Mouse (Mus musculus) bone marrow macrophage, adult 2 months (primary cell): ENCODE results near the gene Senp3. TPM values are rescaled to one million over a fixed set of nuclear protein-coding genes. Genes with fewer than 3 reads are reported as not detected.
A peak's percentile ranks its signal among the peaks of the same experiment; 100 is the strongest.
"Not testable (repeated sequence)": the region's sequence is repeated elsewhere in the genome, so short reads cannot be mapped to it uniquely, and the experiment has no call there.

Experiments used
- H3K27ac ChIP-seq: 2 replicates; pipeline ENCODE4 v1.5.1; 2012; ENCODE audit warnings: low read depth, low read length; ENCODE audit not compliant: insufficient read depth
- H3K4me1 ChIP-seq: 2 replicates; pipeline ENCODE4 v1.6.1; 2012; ENCODE audit warnings: low read length; ENCODE audit not compliant: control insufficient read depth, insufficient read depth
- H3K4me3 ChIP-seq: 2 replicates; pipeline ENCODE4 v1.5.1; 2012; ENCODE audit warnings: mild to moderate bottlenecking, low read length, moderate library complexity; ENCODE audit not compliant: insufficient read depth
- CTCF ChIP-seq: IDR thresholded peaks from 2 replicates; pipeline ENCODE4 v1.5.1; 2012; ENCODE audit warnings: low read depth, mild to moderate bottlenecking, low read length, moderate library complexity
- POLR2A ChIP-seq: IDR thresholded peaks from 2 replicates; pipeline ENCODE4 v1.6.1; 2012; ENCODE audit warnings: mild to moderate bottlenecking, low read depth, low read length, borderline replicate concordance
- polyA plus RNA-seq: library from polyadenylated mRNA; stranded (reverse); fragments of >200 nt; gene quantifications from 2 replicates; pipeline ENCODE4 v1.2.4, GENCODE M21; 2012; ENCODE audit not compliant: missing spikeins, insufficient read depth, insufficient read length

Gene Senp3
- 120 and 131 TPM in 2 replicates for polyA plus RNA-seq

GRCm38 (mm10) chr11:69681314-69682208 is at the start of gene Senp3:
TSS of gene Senp3 (minus strand) at chr11:69682084.
- H3K27ac ChIP-seq = peak within 1 kb of the TSS; percentile 62
- TF ChIP-seq CTCF = no peak
- TF ChIP-seq POLR2A = no peak
- H3K4me3 ChIP-seq = peak within 1 kb of the TSS; percentile 79
- peaks cover 52% of the 10 kb centered on the region for H3K4me1 ChIP-seq

- H3K27ac ChIP-seq, H3K4me3 ChIP-seq, H3K4me1 ChIP-seq: not testable (repeated sequence)
Measured at GRCm38 (mm10) chr11:69731408-69731807, 49.5 kb upstream of the Senp3 start.

- TF ChIP-seq POLR2A = no peak
- Histone ChIP-seq H3K4me3 (no peak overlapping the region), H3K27ac (no peak overlapping the region), H3K4me1 (peaks cover 3% of the 10 kb centered on the region; the same call in 1 of the 2 replicates)
Measured at GRCm38 (mm10) chr11:69729063-69729462, 47.2 kb upstream of the Senp3 start.

GRCm38 (mm10) chr11:69725951-69726350 is 44.1 kb upstream of the Senp3 start:
- Histone ChIP-seq H3K4me1 (peaks cover 3% of the 10 kb centered on the region; the same call in 1 of the 2 replicates), H3K4me3 (no peak overlapping the region), H3K27ac (no peak overlapping the region)
- TF ChIP-seq CTCF (no peak), POLR2A (no peak)

- H3K4me3 ChIP-seq = no peak overlapping the region
- H3K27ac ChIP-seq = no peak overlapping the region
- H3K4me1 ChIP-seq = peaks cover 3% of the 10 kb centered on the region; the same call in 1 of the 2 replicates
- no peak for TF ChIP-seq CTCF
- TF ChIP-seq POLR2A = no peak
Measured at GRCm38 (mm10) chr11:69723074-69723473, 41.2 kb upstream of the Senp3 start.

- H3K4me1 ChIP-seq = peaks cover 3% of the 10 kb centered on the region; the same call in 1 of the 2 replicates
- H3K27ac ChIP-seq = no peak overlapping the region
- H3K4me3 ChIP-seq = no peak overlapping the region
- TF ChIP-seq POLR2A = no peak
- no peak for TF ChIP-seq CTCF
Measured at GRCm38 (mm10) chr11:69720852-69721251, 39.0 kb upstream of the Senp3 start.

- TF ChIP-seq POLR2A (no peak), CTCF (0 out of 2 replicates have a peak, but pooled peaks have one; percentile 15)
- no peak overlapping the region for H3K4me3 ChIP-seq
- no peak overlapping the region for H3K27ac ChIP-seq
- H3K4me1 ChIP-seq = peaks cover 3% of the 10 kb centered on the region; the same call in 1 of the 2 replicates
Measured at GRCm38 (mm10) chr11:69719423-69719822, 37.5 kb upstream of the Senp3 start.

GRCm38 (mm10) chr11:69718661-69719060 is 36.8 kb upstream of the Senp3 start:
- Histone ChIP-seq H3K4me1 (no peaks in the 10 kb centered on the region), H3K4me3 (no peak overlapping the region), H3K27ac (no peak overlapping the region)
- TF ChIP-seq POLR2A (no peak), CTCF (no peak)

DNA sequence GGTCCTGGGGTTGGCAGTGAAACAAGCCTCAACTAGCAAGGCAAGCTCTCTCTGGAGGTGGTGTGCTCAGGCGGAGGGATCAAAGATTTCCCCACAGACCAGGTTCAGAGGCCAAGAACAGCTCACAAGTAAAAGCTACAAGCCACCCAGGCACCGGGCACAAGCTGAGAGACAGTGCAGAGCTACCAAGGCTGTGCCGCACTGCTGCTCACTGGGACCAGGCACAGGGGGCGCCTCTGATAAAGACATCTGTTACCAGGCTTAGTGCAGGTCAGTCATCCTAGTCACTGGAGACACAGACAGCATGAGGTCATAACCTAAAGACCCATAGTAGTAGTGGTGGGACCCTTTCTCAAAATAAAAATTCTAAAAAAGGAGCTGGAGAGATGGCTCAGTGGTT is 35.1 kb upstream of the Senp3 start:
- TF ChIP-seq POLR2A (no peak), CTCF (no peak)
- no peak overlapping the region for H3K27ac ChIP-seq
- H3K4me1 ChIP-seq = no peaks in the 10 kb centered on the region
- H3K4me3 ChIP-seq = no peak overlapping the region

- TF ChIP-seq POLR2A (no peak), CTCF (no peak)
- Histone ChIP-seq H3K4me3 (no peak overlapping the region), H3K27ac (no peak overlapping the region), H3K4me1 (no peaks in the 10 kb centered on the region)
Measured at GRCm38 (mm10) chr11:69715929-69716328, 34.0 kb upstream of the Senp3 start.
